Mouse (Mus musculus) stomach, postnatal 0 days (tissue): ENCODE data around the gene Paf1.

ENCODE experiments used
- CTCF ChIP-seq: IDR thresholded peaks from 2 replicates; pipeline ENCODE4 v1.5.1; 2016; ENCODE audit warnings: antibody characterized with exemption, low read depth, mild to moderate bottlenecking, moderate library complexity
- EP300 ChIP-seq: optimal IDR thresholded peaks from 2 replicates; pipeline ENCODE3; 2016; ENCODE audit warnings: antibody characterized with exemption

DNA sequence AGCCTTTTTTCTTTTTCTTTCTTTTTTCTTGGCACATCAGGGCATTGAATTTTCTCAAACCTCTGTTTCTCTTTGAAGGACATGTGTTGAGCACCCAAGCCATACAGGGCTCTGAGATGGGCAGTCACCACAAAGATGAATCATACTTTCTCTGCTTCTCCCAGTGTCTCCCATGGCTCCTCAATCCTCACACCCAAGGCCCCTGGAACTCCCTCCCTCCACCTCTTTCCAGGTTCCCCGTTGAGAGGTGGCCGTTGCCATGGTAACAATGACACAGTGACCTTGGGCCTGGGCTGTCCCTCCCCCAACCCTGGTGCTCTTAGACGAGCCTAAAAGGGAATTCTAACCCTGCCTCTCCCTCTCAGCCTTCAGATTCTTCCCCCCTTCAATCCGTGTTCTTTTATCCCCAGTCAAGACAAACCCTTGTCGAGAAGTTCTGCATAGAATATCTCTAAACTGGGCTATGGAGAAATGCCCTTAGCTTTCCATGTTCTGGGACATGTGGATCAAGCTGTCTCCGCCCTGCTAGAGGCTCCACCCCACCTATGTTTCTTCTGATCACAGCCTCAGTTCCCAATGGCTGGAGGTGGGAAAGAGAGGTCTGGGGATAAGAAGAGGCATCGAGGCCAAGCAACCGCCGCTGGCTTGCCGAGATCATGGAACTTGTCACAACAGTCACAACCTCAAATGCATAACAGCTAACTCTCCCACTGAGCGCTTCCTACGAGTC, 54.5 kb downstream of the Paf1 start:
- no peak for TF ChIP-seq CTCF
- no peak for TF ChIP-seq EP300
